Mouse (Mus musculus) kidney, adult 18-20 months (tissue): ENCODE measurements around the gene Nolc1.
A peak's percentile ranks its signal among the peaks of the same experiment; 100 is the strongest.
"Not testable (repeated sequence)": the region's sequence is repeated elsewhere in the genome, so short reads cannot be mapped to it uniquely, and the experiment has no call there.

ENCODE experiments used
- DNase-seq: peaks from one replicate; pipeline ENCODE4 v3.0.0; 2021

The Nolc1 gene

DNA sequence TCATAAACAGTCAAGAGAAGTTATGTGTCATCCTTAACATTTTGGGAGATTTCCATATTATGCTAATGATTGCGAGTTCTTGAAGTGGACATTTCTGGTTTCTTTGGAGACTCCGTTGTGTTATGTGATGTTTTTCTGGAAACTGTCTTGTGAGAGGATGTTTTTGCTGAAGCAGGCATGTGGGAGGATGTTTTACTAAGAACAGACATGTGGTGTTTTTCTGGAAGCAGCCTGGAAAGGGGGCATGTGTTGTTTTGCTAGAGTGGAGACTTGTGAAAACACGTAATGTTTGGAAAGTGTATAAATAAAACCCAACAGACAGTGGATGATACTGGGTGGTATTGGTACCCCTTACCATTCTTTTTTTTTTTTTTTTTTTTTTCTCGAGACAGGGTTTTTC lies 19.6 kb downstream of the Nolc1 start:
- no peak for DNase-seq

DNA sequence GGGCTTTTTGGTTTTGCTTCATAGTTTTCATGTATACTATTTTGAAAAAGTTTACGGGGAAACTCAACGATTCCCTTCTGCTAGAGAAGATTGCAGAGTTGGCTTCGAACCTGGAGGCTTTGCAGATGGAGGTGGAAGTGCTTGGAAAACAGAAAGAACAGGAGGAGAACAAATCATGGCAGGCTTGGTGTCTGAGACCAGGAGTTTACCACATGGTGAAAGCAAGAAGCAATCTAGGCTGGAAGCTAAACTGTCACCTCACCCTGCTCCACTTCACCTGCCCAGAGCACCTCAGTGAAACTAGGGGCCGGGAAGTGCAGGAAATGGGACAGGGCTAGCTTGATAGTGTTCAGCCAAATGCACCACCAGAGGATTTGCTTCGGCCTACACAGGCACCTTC lies 20.7 kb downstream of the Nolc1 start:
- no peak for DNase-seq

DNA sequence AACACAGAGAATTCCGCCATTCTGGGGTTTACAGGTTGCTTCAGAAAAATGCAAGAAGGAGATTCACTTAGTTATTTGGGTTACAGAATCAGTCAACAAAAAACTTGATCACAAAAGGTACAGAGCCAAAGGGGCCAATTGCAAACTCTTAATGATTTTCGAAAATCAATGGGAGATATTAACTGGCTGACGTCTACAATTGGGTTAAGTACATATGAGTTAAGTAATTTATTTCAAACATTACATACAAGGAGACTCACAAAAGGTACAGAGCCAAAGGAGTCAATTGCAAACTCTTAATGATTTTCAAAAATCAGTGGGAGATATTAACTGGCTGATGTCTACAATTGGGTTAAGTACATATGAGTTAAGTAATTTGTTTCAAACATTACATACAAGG lies 23.9 kb downstream of the Nolc1 start:
- DNase-seq, result no peak

DNA sequence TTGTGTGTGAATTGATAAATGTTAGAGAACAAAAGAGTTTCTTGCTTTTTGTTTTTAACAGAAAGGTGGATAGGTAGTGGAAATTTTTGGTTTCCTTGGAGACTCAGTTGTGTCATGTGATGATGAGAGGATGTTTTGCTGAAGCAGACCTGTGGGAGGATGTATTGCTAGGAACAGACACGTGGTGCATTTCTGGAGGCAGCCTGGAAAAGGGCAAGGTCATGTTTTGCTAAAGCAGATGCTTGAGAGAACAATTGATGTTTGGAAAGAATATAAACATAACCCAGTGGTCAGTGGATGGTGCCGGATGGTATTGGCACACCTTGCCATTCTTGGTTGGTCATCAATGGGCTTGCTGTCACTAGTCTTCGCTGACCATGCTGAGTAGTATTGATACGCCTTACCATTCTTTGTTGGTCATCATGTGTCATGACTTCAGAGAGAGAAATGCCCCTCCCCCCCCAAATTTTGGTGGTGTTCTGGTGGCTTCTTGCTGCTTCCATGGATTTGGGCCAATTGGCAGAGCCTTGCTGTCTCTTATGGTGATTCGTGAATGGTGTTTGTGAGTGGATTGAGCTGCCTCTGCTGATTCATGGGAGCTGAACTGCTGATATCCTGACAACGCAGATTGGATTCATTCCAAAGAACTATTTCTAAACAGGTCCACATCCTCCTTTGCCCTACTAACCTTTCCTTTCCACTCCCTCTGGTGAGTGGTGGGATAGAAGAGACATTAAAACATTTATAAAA lies 27.9 kb downstream of the Nolc1 start:
- DNase-seq, result no peak

DNA sequence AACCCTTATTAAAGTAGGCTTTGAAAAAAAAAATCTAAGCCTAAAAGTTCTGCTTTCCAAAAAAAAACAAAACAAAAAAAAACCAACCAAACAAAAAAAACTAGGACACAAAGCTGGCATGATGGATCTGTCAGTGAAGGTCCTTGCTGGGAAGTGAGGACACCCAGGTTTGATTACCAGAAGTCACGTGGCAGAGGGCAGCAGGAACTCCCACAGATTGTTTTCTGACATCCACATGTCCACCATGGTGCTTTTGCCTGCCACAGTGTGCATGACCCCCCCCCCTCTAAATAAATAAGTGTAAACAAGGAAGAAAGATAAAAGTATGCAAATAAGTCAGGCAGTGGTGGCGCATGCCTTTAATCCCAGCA lies 28.5 kb downstream of the Nolc1 start:
- no peak for DNase-seq

DNA sequence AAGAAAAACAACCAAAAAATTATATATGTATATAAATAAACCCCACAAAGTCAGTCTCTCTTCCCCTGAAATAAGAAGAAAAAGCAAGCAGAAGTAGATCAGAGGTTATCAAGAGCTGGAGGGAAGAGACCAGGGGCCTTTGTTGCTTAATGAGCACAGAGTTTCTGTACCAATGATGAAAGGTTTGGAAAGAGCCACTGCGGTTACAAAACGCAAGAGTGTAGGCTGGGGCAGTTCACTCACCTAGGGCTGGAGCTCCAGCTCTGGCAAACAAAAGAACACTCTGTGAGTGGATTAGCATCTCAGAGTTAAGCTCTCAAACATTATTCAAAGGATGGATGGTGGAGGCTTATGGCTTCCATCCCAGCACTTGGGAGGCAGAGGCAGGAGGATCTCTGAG lies 34.6 kb downstream of the Nolc1 start:
- DNase-seq, result no peak

DNA sequence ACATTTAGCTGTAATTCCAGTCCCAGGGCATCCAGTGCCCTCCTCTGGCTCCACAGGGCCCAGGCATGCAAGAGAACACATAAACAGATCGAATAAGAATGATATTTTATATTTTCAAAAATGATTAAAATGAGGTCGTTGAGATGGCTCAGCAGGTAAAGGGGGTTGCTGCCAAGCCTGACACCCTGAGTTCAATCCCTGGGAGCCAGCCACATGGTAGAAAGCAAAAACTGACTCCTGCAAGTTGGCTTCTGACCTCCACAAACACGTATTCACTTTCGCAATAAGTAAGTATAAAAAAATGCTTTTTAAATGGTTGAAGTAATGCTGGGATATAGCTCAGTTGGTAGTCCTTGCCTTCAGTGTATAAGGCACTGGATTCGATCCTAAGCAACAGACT lies 35.1 kb downstream of the Nolc1 start:
- DNase-seq, result no peak

DNA sequence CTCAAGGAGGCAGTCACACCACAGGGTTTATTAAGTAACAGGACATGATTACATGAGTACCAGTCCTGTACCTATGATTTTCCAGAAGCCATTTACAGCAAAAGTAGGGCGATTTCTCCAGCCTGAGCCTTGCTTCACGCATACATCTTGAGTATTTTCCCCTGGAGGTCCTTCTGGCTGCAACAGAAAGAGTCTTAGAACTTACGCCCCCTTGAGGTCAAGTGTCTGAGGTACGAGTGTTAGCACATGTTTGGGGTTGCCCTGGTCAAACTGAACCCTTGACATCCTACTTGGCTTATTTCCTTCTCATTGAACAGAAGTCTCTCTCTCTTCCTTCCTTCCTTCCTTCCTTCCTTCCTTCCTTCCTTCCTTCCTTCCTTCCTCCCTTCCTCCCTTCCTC lies 39.0 kb downstream of the Nolc1 start:
- no peak for DNase-seq

DNA sequence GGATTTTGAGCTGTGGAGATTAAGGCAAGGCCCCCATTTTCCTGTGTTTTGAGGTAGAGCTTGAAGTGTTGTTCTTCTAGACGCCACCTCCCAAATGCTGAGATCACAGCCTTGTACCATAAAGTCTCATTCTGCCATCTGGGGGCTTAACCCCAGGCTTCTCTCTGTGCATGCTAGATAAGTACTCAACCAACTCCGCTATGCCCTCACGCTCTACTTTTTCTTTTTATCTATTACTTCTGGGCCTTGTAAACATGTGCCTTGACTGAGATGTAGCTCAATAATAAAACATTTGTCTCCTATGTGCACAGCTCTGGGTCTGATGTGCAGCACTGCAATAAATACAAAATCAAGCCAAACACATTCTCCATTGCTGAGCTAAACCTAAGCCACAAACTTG lies 43.8 kb downstream of the Nolc1 start:
- no peak for DNase-seq

DNA sequence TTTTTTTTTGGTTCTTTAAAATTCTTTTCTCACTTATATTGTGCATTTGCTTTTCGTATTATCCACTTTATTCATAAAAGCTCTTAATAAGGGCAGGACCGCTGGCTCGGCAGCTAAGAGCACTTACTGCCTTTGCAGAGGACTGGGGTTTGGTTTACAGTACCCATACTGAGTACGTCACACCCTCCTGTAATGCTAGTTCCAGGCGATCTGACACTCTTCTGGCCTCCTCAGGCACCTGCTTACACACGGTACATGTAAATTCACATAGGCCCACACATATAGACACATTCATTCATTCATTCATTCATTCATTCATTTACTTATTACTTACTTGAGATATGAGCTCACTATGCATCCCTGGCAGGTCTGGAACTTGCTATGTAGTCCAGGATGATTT lies 45.2 kb downstream of the Nolc1 start:
- DNase-seq, result no peak

DNA sequence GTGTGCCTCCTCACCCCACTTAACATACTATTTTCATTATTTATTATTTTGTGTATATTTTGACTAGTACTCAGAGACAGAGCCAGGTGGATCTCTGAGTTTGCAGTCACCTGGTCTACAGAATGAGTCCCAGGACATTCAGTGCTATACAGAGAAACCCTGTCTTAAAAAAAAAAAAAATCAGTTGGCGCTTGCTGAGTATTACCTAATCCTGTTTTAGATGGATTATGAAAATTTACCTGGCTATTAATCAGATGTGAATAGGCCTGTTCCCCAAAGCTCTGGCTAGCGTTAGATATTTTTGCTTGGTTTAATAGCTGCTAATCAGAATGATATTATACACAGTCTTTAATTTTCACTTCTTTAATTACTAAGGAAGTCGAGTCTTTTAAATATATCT lies 48.2 kb downstream of the Nolc1 start:
- no peak for DNase-seq

DNA sequence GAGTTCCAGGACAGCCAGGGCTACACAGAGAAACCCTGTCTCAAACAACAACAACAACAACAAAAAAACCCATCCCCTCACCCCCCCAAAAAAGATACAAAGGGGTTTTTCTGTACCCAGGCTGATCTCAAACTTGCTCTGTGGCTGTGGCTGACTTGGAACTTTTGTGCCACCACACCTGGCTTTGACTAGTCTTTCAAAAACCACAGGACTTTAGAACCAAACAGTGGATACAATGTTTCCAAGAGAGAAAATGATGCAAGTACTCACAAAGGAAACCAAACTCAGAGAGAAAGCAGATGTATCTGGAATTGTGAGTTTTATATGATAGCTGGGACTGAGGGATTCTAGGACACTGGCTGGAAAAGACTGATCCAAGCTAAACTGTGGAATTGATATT lies 49.0 kb downstream of the Nolc1 start:
- no peak for DNase-seq

DNA sequence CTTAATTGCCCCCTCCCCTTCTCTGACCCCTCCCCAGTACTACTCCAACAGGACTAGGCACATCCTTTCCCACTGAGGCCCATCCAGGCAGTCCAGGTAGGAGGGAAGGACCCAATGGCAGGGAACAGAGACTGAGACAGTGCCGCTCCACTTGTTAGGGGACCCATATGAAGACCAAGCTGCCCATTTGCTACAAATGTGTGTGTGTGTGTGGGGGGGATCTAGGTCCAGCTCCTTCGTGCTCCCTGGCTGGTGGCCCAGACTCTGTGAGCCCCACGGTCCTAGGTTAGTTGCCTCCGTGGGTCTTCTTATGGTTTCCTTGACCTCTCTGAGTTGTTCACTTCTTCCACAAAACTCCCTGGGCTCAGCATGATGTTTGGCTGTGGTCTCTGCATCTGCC lies 50.6 kb downstream of the Nolc1 start:
- DNase-seq, result no peak

DNA sequence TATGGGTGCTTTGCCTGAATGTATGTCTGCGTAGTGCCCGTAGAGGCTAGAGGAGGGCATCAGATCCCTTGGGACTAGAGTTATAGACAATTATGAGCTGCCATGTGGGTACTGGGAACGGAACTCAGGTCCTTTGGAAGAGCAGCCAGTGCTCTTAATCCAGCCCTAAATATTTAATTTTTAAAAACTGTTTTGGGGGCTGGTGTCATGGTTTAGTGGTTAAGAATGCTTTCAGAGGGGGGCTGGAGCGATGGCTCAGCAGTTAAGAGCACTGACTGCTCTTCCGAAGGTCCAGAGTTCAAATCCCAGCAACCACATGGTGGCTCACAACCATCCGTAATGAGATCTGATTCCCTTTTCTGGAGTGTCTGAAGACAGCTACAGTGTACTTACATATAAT lies 54.1 kb downstream of the Nolc1 start:
- not testable (repeated sequence) for DNase-seq

DNA sequence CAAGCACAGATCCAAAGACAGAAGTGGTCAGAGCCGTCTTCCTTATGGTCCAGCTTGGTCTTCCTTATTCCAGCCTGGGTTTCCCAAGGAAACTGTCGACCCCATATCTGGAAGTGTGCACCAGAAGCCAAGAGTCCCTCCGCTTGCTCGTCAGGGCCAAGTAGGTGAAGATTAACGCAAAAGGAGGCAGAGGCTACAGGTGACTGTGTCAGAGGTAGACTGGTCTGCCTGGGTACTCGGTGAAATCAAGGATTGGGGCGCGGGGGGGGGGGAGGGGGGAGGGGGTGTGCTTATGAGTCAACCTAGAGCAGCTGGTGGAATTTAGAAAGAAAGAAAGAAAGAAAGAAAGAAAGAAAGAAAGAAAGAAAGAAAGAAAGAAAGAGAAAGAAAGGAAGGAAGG lies 55.6 kb downstream of the Nolc1 start:
- DNase-seq, result no peak

DNA sequence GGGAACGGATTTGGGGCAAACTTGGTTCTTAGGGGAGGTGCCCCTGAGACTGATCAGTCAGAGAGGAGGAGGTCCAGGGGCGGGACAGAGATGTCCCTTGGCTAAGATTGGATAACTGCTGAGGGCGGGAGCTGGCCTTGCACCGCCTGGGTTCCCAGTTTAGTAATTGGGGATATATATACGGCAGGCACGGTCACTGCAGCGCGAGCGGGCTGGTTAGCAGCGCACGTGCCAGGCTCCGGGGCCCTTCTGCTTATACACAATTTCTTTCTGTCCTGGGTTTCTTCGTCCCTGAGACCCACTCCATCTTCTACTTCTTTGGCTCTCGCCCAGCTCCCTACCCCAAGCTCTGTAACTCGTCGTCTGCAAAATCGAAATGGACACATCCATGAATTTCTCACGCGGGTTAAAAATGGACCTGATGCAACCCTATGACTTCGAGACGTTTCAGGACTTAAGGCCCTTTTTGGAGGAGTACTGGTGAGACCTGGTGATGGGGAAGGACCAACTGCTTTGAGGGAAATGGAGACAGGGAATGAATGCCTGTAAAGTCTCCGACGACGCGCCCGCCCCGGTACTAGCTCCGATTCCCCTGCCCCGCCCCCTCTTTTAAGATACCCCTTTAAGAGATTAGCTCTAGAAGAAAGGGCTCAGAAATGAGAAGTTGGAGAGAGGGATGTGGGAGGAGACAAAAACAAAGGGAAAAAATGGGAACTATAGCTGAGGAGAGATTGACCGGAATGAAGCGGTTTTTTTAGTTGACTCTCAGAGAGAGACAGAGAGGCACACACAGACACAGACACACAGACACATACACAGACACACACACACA lies 56.2 kb downstream of the Nolc1 start, which contains the start of gene Elovl3:
Gene Elovl3 (plus strand): TSS at position 204 of the 832 bp plus-strand sequence.
- DNase-seq, result peak; percentile 31

DNA sequence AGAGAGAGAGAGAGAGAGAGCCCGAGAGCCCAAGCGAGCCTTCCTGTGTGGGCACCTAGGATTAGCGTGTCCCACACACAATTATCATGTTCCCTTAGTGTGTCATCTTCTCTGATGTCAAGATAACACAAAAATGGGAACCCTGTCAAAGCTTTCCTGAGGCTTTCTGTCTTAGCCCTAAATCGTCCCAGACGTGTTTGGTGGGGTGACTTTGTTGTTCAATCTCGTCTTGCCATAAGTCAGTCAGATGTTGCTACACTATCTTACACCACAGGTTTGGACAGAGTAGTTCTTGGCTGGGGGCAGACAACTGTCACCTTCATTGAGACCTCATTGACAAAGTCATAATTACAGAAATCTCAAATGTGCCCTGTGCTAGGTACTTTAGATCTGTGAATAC lies 56.9 kb downstream of the Nolc1 start:
- no peak for DNase-seq
